Mouse (Mus musculus) forebrain, embryonic 11.5 days (tissue): ENCODE results near the gene Tgfb1i1. TPM values are rescaled to one million over a fixed set of nuclear protein-coding genes. Genes with fewer than 3 reads are reported as not detected.

Experiments used
- ATAC-seq: fragments of 200-750 bp; cut with Nextera tagmentation; replicated peaks from 2 replicates; pipeline ENCODE4 v1.8.0; 2017; ENCODE audit warnings: moderate TSS enrichment; ENCODE audit not compliant: low FRiP score
- DNase-seq: peaks from one replicate; pipeline ENCODE4 v3.0.0-alpha.2; 2017; ENCODE audit warnings: low spot score
- H3K27ac ChIP-seq: fragments of 300-500 bp; sonication (generic); 2 replicates; pipeline ENCODE4 v1.5.1; 2014; ENCODE audit warnings: low read depth, low read length
- H3K27me3 ChIP-seq: fragments of 300-500 bp; sonication (generic); 2 replicates; pipeline ENCODE4 v1.6.1; 2014; ENCODE audit warnings: mild to moderate bottlenecking, low read length, mixed read lengths; ENCODE audit not compliant: control insufficient read depth, insufficient read depth
- H3K36me3 ChIP-seq: fragments of 300-500 bp; sonication (generic); 2 replicates; pipeline ENCODE4 v1.6.1; 2014; ENCODE audit warnings: mild to moderate bottlenecking, low read length, moderate library complexity, mixed read lengths; ENCODE audit not compliant: control insufficient read depth, insufficient read depth
- H3K4me1 ChIP-seq: fragments of 300-500 bp; sonication (generic); replicated peaks from 2 replicates; pipeline ENCODE4 v1.6.1; 2014; ENCODE audit warnings: low read length, mixed read lengths; ENCODE audit not compliant: control insufficient read depth, insufficient read depth
- H3K4me2 ChIP-seq: fragments of 300-500 bp; sonication (generic); 2 replicates; pipeline ENCODE4 v1.6.1; 2014; ENCODE audit warnings: low read depth, mild to moderate bottlenecking, low read length, moderate library complexity, mixed read lengths; ENCODE audit not compliant: severe bottlenecking
- H3K4me3 ChIP-seq: fragments of 300-500 bp; sonication (generic); 2 replicates; pipeline ENCODE4 v1.5.1; 2014; ENCODE audit warnings: low read depth, low read length
- H3K9ac ChIP-seq: fragments of 300-500 bp; sonication (generic); 2 replicates; pipeline ENCODE4 v1.6.1; 2014; ENCODE audit warnings: low read length
- H3K9me3 ChIP-seq: fragments of 300-500 bp; sonication (generic); 2 replicates; pipeline ENCODE4 v1.6.1; 2016; ENCODE audit warnings: low read length, mixed read lengths; ENCODE audit not compliant: control insufficient read depth
- WGBS: fragments of 180-500 bp; shearing (Covaris S2); extraction: QIAGEN DNeasy Blood & Tissue Kit; methylation state at CpG from one replicate; pipeline ENCODE4 v1.1.7; 2014; 5-methylcytosine and 5-hydroxymethylcytosine counted together
- polyA plus RNA-seq: library from polyadenylated mRNA; unstranded; fragments of >200 nt; fragmentation: Nextera tagmentation; extraction: Ambion mirVana; gene quantifications from 2 replicates; pipeline ENCODE4 v1.2.1, GENCODE M21; 2014

Tgfb1i1 gene
- polyA plus RNA-seq, 1 experiment from 2014 or later = 35.5 TPM

- WGBS = under 1% methylated on average over 71 of the region's 72 CpGs
- Histone ChIP-seq H3K27me3 (no peaks in the 10 kb centered on the region), H3K27ac (peak within 1 kb of the TSS; percentile 94), H3K4me1 (no peaks in the 10 kb centered on the region; the same call in 1 of the 2 replicates), H3K9me3 (no peaks in the 10 kb centered on the region), H3K9ac (peak within 1 kb of the TSS; percentile 83), H3K36me3 (no peaks in the 10 kb centered on the region; the same call in 1 of the 2 replicates), H3K4me2 (peak within 1 kb of the TSS; percentile 81), H3K4me3 (peak within 1 kb of the TSS; percentile 69)
- DNase-seq (peak; percentile 100), ATAC-seq (peak; percentile 92)
Measured at GRCm38 (mm10) chr7:128237927-128238778, 8.5 kb upstream of the Tgfb1i1 start, which contains the start of gene 9130023H24Rik. Gene 9130023H24Rik, minus strand, starts transcription at chr7:128238031.

- no peaks in the 10 kb centered on the region; the same call in 1 of the 2 replicates for H3K36me3 ChIP-seq
- H3K4me2 ChIP-seq = peak overlapping the region; percentile 47
- H3K4me3 ChIP-seq = peak overlapping the region; percentile 69; the same call in 1 of the 2 replicates
- H3K27ac ChIP-seq = no peak overlapping the region; the same call in 1 of the 2 replicates
- no peak for DNase-seq
- no peak overlapping the region for H3K9ac ChIP-seq
- H3K27me3 ChIP-seq = no peaks in the 10 kb centered on the region
- ATAC-seq = no peak
- no peaks in the 10 kb centered on the region; the same call in 1 of the 2 replicates for H3K4me1 ChIP-seq
- H3K9me3 ChIP-seq = no peaks in the 10 kb centered on the region
- WGBS = 22% methylated on average over 4 of the region's 4 CpGs
Measured at GRCm38 (mm10) chr7:128238991-128239390, 7.6 kb upstream of the Tgfb1i1 start.

- peaks cover 3% of the 10 kb centered on the region; the same call in 1 of the 2 replicates for H3K36me3 ChIP-seq
- H3K4me1 ChIP-seq = no peaks in the 10 kb centered on the region; the same call in 1 of the 2 replicates
- no peak overlapping the region for H3K4me2 ChIP-seq
- WGBS = 95% methylated on average over 27 of the region's 27 CpGs
- H3K9me3 ChIP-seq = no peaks in the 10 kb centered on the region
- DNase-seq = no peak
- no peak for ATAC-seq
- H3K27ac ChIP-seq = no peak overlapping the region
- H3K27me3 ChIP-seq = no peaks in the 10 kb centered on the region
- H3K9ac ChIP-seq = no peak overlapping the region
- no peak overlapping the region for H3K4me3 ChIP-seq
Measured at GRCm38 (mm10) chr7:128240131-128240784, 6.4 kb upstream of the Tgfb1i1 start.

GRCm38 (mm10) chr7:128242331-128242730 lies 4.3 kb upstream of the Tgfb1i1 start:
- Histone ChIP-seq H3K27ac (no peak overlapping the region), H3K9me3 (no peaks in the 10 kb centered on the region), H3K4me1 (peaks cover 2% of the 10 kb centered on the region), H3K9ac (no peak overlapping the region), H3K27me3 (no peaks in the 10 kb centered on the region), H3K4me2 (no peak overlapping the region), H3K4me3 (no peak overlapping the region), H3K36me3 (peaks cover 3% of the 10 kb centered on the region; the same call in 1 of the 2 replicates)
- DNase-seq (no peak), ATAC-seq (no peak)
- 95% methylated on average over 16 of the region's 16 CpGs for WGBS

GRCm38 (mm10) chr7:128243921-128244320 lies 2.7 kb upstream of the Tgfb1i1 start:
- H3K36me3 ChIP-seq = peaks cover 3% of the 10 kb centered on the region; the same call in 1 of the 2 replicates

GRCm38 (mm10) chr7:128244410-128245025 lies 2.1 kb upstream of the Tgfb1i1 start:
- Histone ChIP-seq H3K4me1 (peaks cover 2% of the 10 kb centered on the region; the same call in 1 of the 2 replicates), H3K4me3 (no peak overlapping the region), H3K27me3 (no peaks in the 10 kb centered on the region), H3K27ac (no peak overlapping the region; the same call in 1 of the 2 replicates), H3K4me2 (no peak overlapping the region), H3K9me3 (no peaks in the 10 kb centered on the region), H3K36me3 (peaks cover 3% of the 10 kb centered on the region; the same call in 1 of the 2 replicates), H3K9ac (no peak overlapping the region)
- WGBS = 85% methylated on average over 18 of the region's 18 CpGs
- no peak for ATAC-seq
- no peak for DNase-seq

More at GRCm38 (mm10) chr7:128243921-128244320, 2.7 kb upstream of the Tgfb1i1 start:
- Histone ChIP-seq H3K9ac (no peak overlapping the region), H3K9me3 (no peaks in the 10 kb centered on the region), H3K4me3 (no peak overlapping the region), H3K27me3 (no peaks in the 10 kb centered on the region), H3K4me1 (peaks cover 2% of the 10 kb centered on the region), H3K27ac (no peak overlapping the region), H3K4me2 (no peak overlapping the region)
- WGBS = 58% methylated on average over 10 of the region's 10 CpGs
- ATAC-seq (no peak), DNase-seq (no peak)

GRCm38 (mm10) chr7:128245547-128245946 lies 1.1 kb upstream of the Tgfb1i1 start:
- Histone ChIP-seq H3K9ac (no peak overlapping the region), H3K9me3 (no peaks in the 10 kb centered on the region), H3K36me3 (peaks cover 3% of the 10 kb centered on the region; the same call in 1 of the 2 replicates), H3K4me2 (no peak overlapping the region), H3K4me1 (peaks cover 2% of the 10 kb centered on the region; the same call in 1 of the 2 replicates), H3K27me3 (no peaks in the 10 kb centered on the region), H3K27ac (no peak overlapping the region), H3K4me3 (no peak overlapping the region)
- DNase-seq = no peak
- WGBS = 92% methylated on average over 4 of the region's 4 CpGs
- no peak for ATAC-seq

GRCm38 (mm10) chr7:128247443-128247842 lies 831 bp downstream of the Tgfb1i1 start:
- peak overlapping the region; percentile 35 for H3K4me3 ChIP-seq
- peak overlapping the region; percentile 59 for H3K4me2 ChIP-seq
- peak; percentile 73 for ATAC-seq
- peak overlapping the region; percentile 60 for H3K9ac ChIP-seq
- 2% methylated on average over 13 of the region's 13 CpGs for WGBS
- H3K36me3 ChIP-seq = peaks cover 3% of the 10 kb centered on the region; the same call in 1 of the 2 replicates
- peaks cover 5% of the 10 kb centered on the region for H3K4me1 ChIP-seq
- no peak overlapping the region for H3K27ac ChIP-seq
- H3K27me3 ChIP-seq = peaks cover 6% of the 10 kb centered on the region
- peak; percentile 89 for DNase-seq
- H3K9me3 ChIP-seq = no peaks in the 10 kb centered on the region
